Mouse (Mus musculus) monocyte, adult 5-6 weeks (primary cell): ENCODE measurements at regions not wholly inside any gene's neighbourhood (a gene's known extent, or its start where the extent isn't known, plus 50 kb on each side); places are given as distances from the start of the nearest gene placed in this dataset.

Experiments
- ATAC-seq: fragments of 153-309, 156-312 bp; replicated peaks from 2 replicates; pipeline ENCODE4 v1.8.0; 2017; ENCODE audit warnings: mild to moderate bottlenecking; ENCODE audit not compliant: low TSS enrichment, insufficient number of reproducible peaks, severe bottlenecking, poor library complexity, low FRiP score

- no peak for ATAC-seq
Measured at GRCm38 (mm10) chr10:117461791-117462516, 82.1 kb upstream of the Cpsf6 start.

GRCm38 (mm10) chr10:117461261-117461660 lies 81.4 kb upstream of the Cpsf6 start:
- ATAC-seq: no peak

GRCm38 (mm10) chr10:117460366-117460730 lies 80.5 kb upstream of the Cpsf6 start:
- ATAC-seq: no peak

- no peak for ATAC-seq
Measured at GRCm38 (mm10) chr10:117459651-117460365, 80.0 kb upstream of the Cpsf6 start.

GRCm38 (mm10) chr10:117459041-117459475 lies 79.2 kb upstream of the Cpsf6 start:
- ATAC-seq: no peak

GRCm38 (mm10) chr10:117458271-117459040 lies 78.6 kb upstream of the Cpsf6 start:
- ATAC-seq: no peak

GRCm38 (mm10) chr10:117457701-117457950 lies 77.8 kb upstream of the Cpsf6 start:
- ATAC-seq: no peak

- ATAC-seq: no peak
Measured at GRCm38 (mm10) chr10:117456904-117457700, 77.3 kb upstream of the Cpsf6 start.

- no peak for ATAC-seq
Measured at GRCm38 (mm10) chr10:117456427-117456826, 76.6 kb upstream of the Cpsf6 start.

- ATAC-seq: 0 out of 2 replicates have a peak, but pooled peaks have one; percentile 40
Measured at GRCm38 (mm10) chr10:117455595-117456302, 75.9 kb upstream of the Cpsf6 start.

GRCm38 (mm10) chr10:117454711-117455591 lies 75.1 kb upstream of the Cpsf6 start:
- ATAC-seq: no peak

- ATAC-seq: no peak
Measured at GRCm38 (mm10) chr10:117454171-117454500, 74.3 kb upstream of the Cpsf6 start.

GRCm38 (mm10) chr10:117453406-117454170 lies 73.8 kb upstream of the Cpsf6 start:
- ATAC-seq: no peak

GRCm38 (mm10) chr10:117452190-117452950 lies 72.6 kb upstream of the Cpsf6 start:
- ATAC-seq: no peak

- no peak for ATAC-seq
Measured at GRCm38 (mm10) chr10:117451396-117452185, 71.8 kb upstream of the Cpsf6 start.

GRCm38 (mm10) chr10:117450631-117451030 lies 70.8 kb upstream of the Cpsf6 start:
- ATAC-seq: no peak
